Mouse (Mus musculus): ENCODE measurements around the gene Pih1d1.
"Not testable (repeated sequence)": the region's sequence is repeated elsewhere in the genome, so short reads cannot be mapped to it uniquely, and the experiment has no call there.

The Pih1d1 gene

DNA sequence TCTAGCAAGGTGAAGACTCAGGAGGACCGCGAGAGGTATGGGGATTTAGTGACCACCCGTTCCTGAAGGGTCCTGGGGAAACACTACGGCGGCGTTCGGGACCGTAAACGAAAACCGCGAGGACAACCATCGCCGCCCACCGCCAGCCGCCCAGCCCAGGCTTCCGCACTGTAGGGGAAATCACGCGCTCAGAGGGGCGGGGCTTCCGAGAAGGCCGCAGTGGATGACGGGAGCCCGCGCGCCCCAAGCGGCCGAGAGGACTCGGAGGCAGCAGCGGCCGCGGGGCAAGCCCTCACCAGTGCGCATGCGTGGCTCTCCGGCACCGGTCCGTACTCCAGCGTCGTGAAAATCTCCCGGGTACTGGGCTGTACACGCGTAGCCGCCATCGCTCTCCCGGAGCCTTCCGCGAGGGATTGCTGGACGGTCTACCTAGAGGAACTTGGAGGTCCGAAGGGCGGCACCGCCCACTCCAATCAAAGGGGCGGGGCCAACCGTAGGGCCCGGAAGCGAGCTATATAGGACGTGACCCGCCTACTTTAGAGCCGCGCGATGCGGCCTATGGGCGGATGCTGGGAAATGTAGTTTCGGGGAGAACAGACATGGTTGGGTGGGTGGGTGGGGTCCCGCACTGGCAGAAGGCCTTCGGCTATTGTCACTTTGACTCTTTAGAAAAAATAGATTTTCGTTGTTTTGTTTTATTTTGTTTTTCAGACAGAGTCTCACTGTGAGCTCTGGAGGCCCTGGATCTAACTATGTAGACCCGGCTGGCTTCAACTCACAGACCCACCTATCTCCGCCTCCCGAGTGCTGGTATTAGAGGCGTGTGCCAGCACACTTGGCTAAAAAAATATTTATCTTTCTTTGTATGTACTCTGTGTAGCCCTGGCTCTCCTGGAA is at the start of gene Pih1d1, which contains the start of gene Aldh16a1:
Gene Pih1d1, plus strand, starts transcription at position 208 of the 897 bp plus-strand sequence.
Gene Aldh16a1, minus strand, starts transcription at position 489 of the 897 bp plus-strand sequence.
- DNase-seq (ENCODE audit: low spot score in 2 of 2): peak; percentile 97 to 98

DNA sequence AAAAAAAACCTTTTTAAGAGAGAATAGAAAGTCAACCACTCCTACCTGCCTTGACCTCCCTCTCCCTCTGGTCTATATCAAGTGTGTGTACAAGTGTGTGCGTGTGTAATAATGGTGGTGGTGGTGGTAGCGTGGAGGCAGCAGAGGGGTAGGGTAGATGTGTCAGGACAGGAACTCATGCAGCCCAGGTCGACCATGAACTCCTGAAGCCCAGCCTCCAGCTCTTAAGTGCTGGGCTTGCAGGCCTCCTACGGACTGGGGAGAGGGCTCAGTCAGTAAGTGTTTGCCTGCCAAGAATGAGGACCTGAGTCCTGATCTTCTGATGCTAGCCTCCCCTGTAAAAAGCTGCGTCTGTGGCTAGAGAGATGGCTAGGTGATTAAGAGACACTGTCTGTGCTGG is 49.2 kb upstream of the Pih1d1 start:
- no peak for DNase-seq (ENCODE audit: low spot score in 2 of 2)

DNA sequence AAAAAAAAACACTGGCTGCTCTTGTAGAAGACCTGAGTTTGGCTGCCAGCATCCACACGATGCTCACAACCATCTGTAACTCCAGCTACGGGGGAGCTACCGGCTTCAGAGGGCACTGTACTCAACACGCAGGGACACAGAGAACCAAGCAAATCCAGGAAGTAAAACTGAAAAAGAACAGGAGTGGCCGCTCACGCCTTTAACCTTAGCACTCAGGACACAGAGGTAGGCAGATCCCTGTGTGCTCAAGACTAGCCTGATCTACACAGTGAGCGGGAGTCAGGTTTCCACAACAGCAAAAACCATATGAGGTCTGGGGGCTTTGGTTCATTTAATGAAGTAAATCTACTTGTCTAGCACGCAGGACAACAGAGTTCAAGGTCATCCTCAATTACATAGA is 48.6 kb upstream of the Pih1d1 start:
- DNase-seq (ENCODE audit: low spot score in 2 of 2): no peak

DNA sequence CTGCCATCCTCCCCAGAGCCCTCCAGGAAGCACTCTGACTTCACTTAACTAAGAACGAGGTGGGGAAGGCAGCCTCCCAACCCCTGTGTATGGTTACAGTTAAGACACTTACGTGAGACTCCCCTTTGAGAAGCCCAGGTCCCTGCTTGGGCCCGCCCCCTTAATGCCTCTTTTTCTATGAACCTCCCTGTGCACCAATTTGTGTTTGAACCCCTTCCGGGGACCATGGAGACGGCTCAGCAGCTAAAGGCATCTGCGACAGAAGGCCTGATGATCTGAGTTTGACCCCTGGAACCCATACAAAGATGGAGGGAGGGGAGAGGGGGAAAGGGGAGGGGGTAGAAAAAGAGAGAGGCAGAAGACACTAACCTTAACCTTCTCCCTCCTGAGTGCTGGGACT is 47.7 kb upstream of the Pih1d1 start:
- no peak for DNase-seq (ENCODE audit: low spot score in 2 of 2)

DNA sequence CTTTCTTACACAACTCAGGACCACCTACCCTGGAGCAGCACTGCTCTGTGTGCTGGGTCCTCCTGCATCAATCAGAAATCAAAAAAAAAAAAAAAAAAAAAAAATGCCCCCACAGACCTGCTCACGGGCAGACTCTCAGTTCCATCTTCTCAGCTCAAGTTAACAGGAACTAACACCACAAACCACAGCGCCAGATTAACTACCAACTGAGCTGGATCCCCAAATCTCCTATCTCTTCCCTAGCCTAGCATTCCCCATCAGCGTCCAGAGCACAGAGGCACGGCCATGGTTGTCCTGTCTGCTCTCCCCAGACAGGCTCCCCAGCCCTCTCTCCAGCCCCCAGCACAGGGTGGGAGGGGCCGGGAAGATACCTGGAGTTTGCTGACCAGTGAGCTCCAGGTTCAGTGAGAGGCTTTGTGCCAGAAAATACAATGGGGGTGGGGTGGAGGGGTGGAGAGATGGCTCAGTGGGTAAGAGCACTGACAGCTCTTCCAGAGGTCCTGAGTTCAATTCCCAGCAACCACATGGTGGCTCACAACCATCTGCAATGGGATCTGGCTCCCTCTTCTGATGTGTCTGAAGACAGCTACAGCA is 47.0 kb upstream of the Pih1d1 start:
- no peak for DNase-seq (ENCODE audit: low spot score in 2 of 2)

DNA sequence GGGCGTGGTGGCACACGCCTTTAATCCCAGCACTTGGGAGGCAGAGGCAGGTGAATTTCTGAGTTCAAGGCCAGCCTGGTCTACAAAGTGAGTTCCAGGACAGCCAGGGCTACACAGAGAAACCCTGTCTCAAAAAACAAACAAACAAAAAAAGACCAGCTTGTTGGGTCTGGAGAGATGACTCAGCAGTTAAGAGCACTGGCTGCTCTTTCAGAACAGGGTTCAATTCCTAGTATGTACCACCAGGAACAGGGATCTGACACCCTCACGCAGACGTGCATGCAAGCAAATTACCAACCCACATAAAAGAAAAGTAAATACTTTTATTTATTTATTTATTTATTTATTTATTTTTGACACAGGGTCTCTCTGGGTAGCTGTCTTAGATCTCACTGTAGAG is 44.0 kb upstream of the Pih1d1 start:
- not testable (repeated sequence) for DNase-seq (ENCODE audit: low spot score in 2 of 2)

DNA sequence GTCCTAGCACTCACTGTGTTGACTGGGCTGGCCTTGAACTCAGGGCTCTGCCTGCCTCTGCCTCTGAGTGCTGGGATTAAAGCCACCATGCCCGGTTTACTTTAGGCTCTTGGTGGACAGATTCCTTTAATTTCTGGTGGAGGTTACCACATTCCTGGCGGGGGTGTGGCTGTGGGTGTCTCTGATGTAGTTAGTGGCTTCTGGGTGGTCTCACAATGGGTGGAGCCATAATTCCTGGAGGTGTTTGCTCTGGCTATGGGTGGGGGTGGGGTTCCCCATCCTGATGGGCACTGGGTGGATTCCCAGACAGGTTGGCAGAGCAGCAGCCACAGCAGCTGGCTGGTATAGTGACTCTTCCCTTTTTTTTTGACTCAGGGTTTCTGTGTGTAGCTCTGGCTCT is 42.2 kb upstream of the Pih1d1 start:
- no peak for DNase-seq (ENCODE audit: low spot score in 2 of 2)

DNA sequence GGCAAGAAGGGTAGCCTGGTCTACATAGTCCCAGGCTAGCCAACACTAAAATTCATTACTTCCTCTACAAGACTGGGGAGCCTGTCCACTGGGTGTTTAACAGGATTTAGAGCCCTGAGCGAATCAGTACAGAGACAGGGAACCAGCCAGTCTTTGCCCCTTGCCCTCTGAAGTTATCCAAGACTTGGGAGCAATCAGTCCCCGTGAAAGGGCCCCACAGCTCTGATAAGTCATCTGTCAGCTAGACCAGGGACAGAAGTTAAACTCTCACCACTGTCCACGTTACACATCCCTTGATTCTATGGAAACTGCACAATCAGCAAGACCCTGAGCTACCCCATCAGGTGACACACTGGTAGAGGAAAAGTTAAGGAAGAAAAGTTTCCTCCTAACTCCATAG is 41.6 kb upstream of the Pih1d1 start:
- no peak for DNase-seq (ENCODE audit: low spot score in 2 of 2)

DNA sequence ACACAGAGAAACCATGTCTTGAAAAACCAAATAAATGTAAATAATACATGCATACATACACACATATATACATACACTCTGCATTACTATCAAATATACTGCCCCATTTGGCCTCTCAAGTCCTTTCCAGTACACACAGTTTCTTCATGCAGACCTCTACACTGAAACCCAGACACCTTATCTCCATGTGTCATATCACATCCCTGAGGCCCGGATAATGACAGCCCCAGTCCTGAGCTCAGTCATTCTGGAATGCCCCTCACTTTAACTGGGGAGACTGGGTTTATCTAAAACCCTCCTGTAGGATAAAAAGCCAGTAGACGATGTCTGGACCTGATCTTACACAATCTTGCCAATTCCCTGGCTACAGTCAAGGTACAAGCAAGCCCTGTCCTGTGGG is 40.6 kb upstream of the Pih1d1 start:
- DNase-seq (ENCODE audit: low spot score in 2 of 2): no peak

DNA sequence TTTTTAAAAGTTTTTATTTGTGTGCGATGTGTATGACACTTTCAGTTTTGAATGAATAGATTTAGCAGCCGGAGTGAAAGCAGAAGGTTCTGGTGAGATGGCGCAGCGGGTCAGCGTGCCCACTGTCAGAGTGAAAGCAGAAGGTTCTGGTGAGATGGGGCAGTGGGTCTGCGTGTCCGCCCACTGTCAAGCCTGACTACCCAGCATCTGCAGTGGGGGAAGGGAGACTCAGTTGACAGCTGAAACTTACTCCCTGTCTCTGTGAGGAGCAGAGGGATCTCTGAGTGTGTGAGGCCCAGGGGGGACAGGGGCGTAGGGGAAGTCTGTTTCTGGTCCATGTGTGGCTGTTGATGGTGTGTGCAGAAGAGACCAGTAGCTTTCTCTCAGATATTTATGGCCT is 36.5 kb upstream of the Pih1d1 start:
- DNase-seq (ENCODE audit: low spot score in 2 of 2): no peak

DNA sequence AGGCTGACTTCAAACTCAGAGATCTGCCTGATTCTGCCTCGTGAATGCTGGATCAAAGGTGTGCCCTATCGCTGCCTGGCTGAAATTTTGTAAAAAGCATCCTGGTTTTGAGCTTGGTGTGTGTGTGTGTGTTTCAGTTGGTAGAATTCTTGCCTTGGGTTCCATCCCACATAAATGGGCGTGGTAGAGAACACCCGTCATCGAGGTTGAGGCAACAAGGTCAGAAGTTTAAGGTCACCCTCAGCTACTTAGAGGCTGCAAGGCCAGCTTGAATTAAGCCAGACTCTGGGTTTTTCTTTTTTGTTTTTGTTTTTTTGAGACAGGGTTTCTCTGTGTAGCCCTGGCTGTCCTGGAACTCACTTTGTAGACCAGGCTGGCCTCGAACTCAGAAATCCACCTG is 35.8 kb upstream of the Pih1d1 start:
- DNase-seq (ENCODE audit: low spot score in 2 of 2): no peak

DNA sequence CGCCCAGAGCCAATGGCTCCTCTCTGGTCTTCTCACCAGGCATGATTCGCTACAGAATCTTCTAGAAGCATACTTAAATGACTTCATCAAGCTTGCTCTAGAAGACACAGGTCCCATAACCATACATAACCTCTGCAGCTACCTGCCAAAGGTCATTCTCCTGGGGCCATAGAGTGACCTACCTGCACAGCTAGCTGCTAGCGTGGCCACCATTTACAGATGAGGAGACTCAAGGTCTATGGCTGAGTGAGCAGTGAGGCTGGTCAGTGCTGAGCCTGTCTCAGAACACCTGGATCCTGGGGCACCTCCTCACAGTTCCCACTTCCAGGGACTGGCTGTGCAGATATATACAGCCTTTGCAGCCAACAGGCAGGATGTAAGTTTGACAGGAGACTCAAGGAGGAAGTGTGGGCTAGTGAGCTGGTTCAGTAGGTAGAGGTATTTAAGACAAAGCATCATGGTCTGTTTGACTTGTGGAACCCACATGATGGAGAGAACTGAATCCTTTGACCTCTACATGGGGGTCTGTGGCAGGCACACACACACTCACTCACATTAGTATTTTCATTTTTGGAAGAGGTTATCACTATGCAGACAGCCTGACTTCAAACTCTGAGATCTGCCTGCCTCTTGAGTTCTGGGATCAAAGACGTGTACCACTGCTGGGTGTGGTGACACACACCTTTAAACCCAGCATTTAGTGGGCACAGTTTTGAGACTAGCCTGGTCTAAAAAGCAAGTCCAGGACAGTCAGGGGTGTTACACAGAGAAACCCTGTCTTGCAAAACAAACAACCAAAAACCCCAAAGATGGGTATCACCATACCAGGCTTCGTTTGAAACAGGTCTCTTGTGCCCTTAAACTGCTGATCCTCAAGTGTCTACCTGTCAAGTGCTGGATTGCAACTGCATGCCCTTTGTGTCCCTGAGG is 34.1 kb upstream of the Pih1d1 start:
- no peak for DNase-seq (ENCODE audit: low spot score in 2 of 2)

DNA sequence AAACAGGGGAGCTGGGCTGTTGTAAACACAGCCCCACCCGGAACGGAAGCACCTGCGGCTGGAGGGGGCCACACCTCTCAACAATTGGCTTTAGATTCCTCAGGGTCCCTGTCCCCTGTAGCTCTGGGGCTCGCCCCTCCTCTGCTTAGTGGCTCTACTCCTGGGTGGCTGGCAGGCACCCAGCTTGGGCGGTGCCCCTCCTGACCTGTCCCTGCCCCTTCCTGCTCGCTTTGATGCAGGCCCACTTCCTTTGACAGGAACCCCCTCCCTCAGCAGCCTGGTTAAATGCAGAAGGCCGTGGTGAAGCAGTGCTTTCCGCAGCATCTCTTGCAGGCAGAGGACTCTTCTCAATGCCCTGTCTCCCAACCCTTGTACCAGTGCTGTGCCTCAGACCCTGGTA is 32.7 kb upstream of the Pih1d1 start:
- DNase-seq (ENCODE audit: low spot score in 2 of 2): peak; percentile 71 to 87

DNA sequence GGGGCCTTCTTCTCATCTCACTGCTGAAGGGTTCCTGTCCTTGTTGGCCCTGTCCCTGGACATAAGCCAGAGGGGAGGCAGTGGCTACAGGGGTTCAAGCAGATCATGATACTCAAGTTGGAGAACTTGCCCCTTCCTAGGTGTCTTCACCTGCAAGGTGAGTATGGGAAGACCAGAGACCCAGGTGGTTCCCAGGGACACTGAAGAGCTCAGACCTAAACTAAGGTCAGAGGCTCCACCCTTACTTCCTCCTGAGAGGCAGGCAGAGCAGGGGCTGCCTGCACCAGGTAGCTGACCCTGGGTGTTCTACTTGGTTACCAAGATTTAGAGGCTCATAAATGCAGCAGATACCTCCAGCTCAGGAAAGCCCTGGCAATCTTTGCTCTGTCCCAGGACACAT is 32.1 kb upstream of the Pih1d1 start:
- DNase-seq (ENCODE audit: low spot score in 2 of 2): no peak

DNA sequence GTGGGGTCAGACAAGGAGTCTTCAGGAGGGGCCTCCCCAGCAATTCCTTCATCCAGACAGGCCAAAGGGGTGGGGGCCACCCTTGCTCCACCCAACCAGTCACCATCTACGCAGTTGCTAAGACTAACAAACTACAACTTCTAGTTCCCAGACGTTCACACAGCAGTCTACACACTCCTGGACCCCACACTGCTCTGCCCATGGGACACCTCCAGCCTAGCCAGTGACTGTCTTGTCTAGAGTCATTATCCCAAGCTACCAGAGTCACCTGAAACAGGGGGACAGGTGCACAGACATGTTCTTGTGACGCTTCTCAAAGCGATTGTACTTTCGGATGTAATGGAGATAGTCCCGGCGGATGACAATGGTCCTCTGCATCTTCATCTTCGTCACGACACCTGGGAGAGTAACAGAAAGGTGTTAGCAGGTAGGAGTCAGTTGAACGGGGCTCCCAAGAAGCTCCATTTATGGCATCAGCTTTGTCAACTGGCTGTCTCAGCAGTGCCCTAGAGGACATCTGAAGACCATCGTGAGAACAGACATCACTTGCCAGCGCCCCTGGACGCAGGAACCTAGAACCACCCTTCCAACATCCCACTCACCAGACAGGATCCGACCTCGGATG is 31.4 kb upstream of the Pih1d1 start:
- no peak for DNase-seq (ENCODE audit: low spot score in 2 of 2)

DNA sequence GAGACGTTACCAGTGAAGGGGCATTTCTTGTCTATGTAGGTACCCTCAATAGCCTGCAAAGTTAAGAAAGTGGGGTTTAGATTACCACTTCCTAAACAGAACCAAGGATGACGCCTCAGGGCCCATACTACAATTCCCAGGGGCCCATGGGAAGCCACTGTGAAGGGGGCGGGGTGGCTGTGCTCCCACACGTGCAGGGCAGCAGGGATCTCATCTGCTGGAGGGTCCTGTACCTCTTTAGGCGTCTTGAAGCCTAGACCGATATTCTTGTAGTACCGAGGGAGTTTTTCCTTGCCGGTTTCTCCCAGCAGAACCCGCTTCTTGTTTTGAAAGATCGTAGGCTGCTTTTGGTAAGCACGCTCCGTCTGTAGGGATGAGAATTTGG is 30.9 kb upstream of the Pih1d1 start:
- DNase-seq (ENCODE audit: low spot score in 2 of 2): no peak

DNA sequence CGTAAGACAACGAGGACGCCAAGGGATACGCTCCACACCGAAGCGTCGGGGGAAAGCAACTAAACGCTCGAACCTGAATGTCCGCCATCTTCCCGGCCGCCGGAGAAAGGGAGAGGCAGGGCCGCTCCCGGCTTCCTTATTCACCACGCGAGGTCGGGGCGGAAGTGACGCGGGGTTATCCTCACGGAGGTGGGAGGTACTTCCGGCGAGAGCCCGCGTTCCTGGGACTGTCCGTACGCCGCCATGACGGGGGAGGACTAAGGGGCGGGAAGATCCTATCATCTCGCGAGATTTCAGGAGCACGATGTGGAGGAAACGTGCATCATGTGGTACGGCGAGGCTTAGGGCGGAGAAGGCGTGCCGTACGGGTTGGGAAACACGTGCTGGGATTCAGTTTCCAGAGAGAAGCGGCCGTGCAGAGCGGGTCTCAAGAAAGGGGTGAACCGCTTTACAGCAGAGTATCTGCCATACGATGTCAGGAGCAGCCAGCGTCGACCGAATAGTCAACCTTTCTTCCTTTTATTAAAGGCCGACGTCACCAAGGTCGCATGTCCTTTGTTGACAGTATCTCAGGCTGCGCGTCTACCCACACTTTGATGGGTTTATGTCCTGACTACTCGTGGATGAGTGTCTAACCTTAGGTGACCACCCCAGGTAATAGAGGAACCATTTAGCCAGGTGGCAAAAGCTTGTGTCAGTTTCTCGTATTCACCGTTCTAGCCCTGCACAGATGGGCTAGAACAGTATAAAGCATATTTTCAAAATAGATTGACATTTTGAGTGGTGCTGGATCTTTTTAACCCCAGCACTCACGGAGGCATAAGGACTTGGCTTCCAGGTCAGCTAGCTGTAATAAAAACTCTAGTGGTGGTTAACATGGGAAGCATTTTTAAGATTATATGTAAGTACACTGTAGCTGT is 29.6 kb upstream of the Pih1d1 start, which contains the start of gene Rps11:
Gene Rps11, minus strand, starts transcription at position 216 of the 920 bp plus-strand sequence.
- DNase-seq (ENCODE audit: low spot score in 2 of 2): peak; percentile 99

DNA sequence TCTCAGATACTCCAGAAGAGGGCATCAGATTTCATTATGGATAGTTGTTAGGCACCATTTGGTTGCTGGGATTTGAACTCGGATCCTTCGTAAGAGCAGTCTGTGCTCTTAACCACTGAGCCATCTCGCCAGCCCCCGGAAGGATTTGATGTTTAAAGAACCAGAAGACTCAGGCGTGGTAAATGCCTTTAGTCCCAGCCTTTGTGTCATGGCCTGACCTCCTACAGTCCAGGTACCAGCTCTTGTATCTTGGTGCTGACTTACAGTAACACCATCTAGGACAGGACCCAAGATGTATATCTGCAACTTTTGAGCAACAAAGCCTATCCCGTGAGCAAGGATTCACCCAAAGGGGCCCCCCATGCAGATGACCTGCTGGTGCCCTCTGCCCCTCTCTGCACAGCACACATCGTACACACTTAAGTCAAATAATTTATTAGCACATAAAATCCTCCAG is 28.9 kb upstream of the Pih1d1 start:
- DNase-seq (ENCODE audit: low spot score in 2 of 2): no peak

DNA sequence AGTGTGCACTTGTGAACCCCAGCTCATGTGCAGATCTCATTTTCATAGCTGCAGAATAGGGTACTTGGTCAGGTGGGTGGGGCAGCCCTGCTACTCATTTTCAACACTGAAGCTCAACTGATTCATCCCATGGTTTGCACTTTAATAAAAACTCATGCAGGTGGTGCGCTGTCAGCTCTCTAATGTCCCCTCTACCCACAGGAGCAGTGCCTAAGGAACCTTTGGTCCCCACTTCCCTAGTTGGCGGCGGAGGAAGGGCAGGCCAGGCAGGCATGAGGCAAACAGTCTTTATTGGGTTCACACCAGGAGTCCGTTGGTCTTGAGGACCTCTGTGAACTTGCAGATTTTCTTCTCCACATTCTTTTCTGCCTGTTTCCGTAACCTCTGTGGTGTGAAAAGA is 28.5 kb upstream of the Pih1d1 start:
- not testable (repeated sequence) for DNase-seq (ENCODE audit: low spot score in 2 of 2)

DNA sequence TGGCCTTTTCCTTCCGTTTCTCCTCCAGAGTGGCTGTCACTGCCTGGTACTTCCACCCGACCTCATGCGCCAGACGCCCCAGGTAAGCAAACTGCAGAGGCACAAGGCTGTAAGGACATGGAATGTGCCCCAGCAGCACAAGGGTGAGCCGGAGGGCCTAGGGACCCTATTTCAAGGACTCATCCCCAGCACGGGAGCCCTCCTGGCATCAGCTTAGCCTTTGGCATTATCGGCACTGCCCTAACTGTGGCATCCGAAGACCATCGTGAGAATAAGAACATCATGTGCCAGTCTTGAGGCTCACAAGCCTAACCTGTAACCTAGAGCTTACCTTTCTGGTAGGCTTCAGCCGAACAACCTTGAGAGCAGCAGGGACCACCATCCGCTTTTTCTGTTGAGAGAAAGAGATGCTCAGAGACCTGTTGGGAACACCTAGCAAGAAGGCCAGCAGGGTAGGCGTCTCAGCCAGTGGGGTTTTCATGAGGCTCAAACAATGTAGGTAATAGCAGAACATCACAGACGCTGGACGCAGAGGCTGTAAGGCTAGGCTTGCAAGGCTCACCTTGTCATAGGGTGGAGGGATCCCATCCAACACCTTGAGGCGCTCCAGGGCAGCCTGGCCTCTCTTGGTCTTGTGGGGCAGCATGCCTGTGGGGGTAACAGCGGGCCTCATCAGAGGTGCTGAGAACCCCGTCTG is 27.8 kb upstream of the Pih1d1 start:
- no peak for DNase-seq (ENCODE audit: low spot score in 2 of 2)
